Mouse (Mus musculus) liver, postnatal 0 days (tissue): ENCODE data around the gene Rgs14.

Experiments used
- CTCF ChIP-seq: sonication (generic); IDR thresholded peaks from 2 replicates; pipeline ENCODE4 v1.5.1; 2016; ENCODE audit warnings: antibody characterized with exemption, low read depth
- EP300 ChIP-seq: IDR thresholded peaks from 2 replicates; pipeline ENCODE4 v1.6.1; 2016; ENCODE audit warnings: antibody characterized with exemption, low read depth, mild to moderate bottlenecking

DNA sequence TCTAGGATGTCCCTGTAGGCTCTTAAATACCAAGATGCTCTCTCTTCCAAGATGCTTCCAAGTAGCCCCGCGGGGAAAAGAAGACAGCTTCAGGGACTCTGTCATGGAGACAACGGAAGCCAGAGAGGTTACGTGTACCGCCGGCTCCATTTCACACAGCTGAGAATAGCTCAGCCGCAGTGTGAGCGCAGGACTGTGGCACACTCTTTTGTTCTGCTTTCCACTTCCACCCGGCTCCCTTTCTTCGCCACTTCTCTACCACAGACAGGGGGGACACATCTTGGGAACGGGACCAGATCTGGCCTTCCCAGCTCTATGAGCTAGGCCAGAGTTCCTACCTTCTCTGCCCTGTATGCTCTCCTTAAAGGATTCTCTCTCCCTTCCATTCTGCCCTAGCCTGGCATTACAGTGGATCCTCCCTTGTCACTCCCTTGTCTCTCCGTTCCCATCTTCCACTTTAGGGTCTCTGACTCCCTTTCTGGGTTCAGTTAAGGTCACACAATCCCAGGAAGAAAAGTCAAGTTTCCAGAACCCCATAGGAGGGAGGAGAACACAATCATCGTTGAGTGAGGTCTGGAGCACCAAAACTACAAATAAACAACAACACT lies 36.4 kb downstream of the Rgs14 start:
- TF ChIP-seq CTCF (no peak), EP300 (0 out of 2 replicates have a peak, but pooled peaks have one; percentile 8)
